Comparison of ENCODE assay signal across 8 mouse cellular contexts in genomic region chr11:29172563-29173124, GRCm38 (mm10). TPM values are rescaled to one million over a fixed set of nuclear protein-coding genes. Genes with fewer than 3 reads are reported as not detected.
DNase-seq lines count a peak whose midpoint lies in the region; ATAC-seq lines count a peak whose summit lies in the region.

Ppp4r3b (plus strand) TSS chr11:29172890.

- no peaks in the 10 kb centered on the region for H3K9me3 ChIP-seq in forebrain, embryonic 14.5 days (replicated peaks; ENCODE audit: control insufficient read depth, low read length)
- H3K9me3 ChIP-seq in neural tube, embryonic 15.5 days (replicated peaks), result no peaks in the 10 kb centered on the region

- under 1% methylated on average over 49 of the region's 50 CpGs for WGBS in forebrain, embryonic 14.5 days
- under 1% methylated on average over 49 of the region's 50 CpGs for WGBS in neural tube, embryonic 15.5 days

- no peaks in the 10 kb centered on the region for H3K36me3 ChIP-seq in forebrain, embryonic 14.5 days (ENCODE audit: control insufficient read depth, insufficient read depth, low read length)
- H3K36me3 ChIP-seq in neural tube, embryonic 15.5 days, result no peaks in the 10 kb centered on the region

- H3K9ac ChIP-seq in forebrain, embryonic 14.5 days (ENCODE audit: low read length), result peak within 1 kb of the TSS; percentile 94
- peak within 1 kb of the TSS; percentile 84 for H3K9ac ChIP-seq in neural tube, embryonic 15.5 days (replicated peaks)

- ATAC-seq in forebrain, embryonic 14.5 days, result peak; percentile 98
- peak; percentile 97 for ATAC-seq in neural tube, embryonic 15.5 days (ENCODE audit: low FRiP score)

- H3K4me2 ChIP-seq in forebrain, embryonic 14.5 days (ENCODE audit: low read length), result peak within 1 kb of the TSS; percentile 90
- peak within 1 kb of the TSS; percentile 74 for H3K4me2 ChIP-seq in neural tube, embryonic 15.5 days

- DNase-seq in ES-CJ7 (ENCODE audit: low read depth, low spot score), result peak; percentile 99
- DNase-seq in cerebellum, adult 11 months, result peak; percentile 97
- peak; percentile 99 for DNase-seq in forebrain, embryonic 14.5 days (ENCODE audit: low spot score)
- DNase-seq in heart, postnatal 14 days, result peak; percentile 96
- DNase-seq in layer of hippocampus, adult 11-12 months (ENCODE audit: low spot score), result peak; percentile 98
- DNase-seq in lung, adult 18-20 months, result peak; percentile 99
- DNase-seq in testis, postnatal 14 days (ENCODE audit: low spot score), result peak; percentile 99

- peak within 1 kb of the TSS; percentile 95 for H3K27ac ChIP-seq in forebrain, embryonic 14.5 days (ENCODE audit: low read depth, low read length)
- H3K27ac ChIP-seq in neural tube, embryonic 15.5 days (replicated peaks), result peak within 1 kb of the TSS; percentile 97

- H3K4me3 ChIP-seq in forebrain, embryonic 14.5 days (ENCODE audit: low read depth, low read length), result peak within 1 kb of the TSS; percentile 91
- peak within 1 kb of the TSS; percentile 68 for H3K4me3 ChIP-seq in neural tube, embryonic 15.5 days (replicated peaks)

- no peaks in the 10 kb centered on the region for H3K27me3 ChIP-seq in forebrain, embryonic 14.5 days (replicated peaks; ENCODE audit: control insufficient read depth, insufficient read depth, low read length)
- no peaks in the 10 kb centered on the region for H3K27me3 ChIP-seq in neural tube, embryonic 15.5 days (replicated peaks)

- intact Hi-C loops in heart, postnatal 14 days (cut with DNase I), result no loop called here

- H3K4me1 ChIP-seq in forebrain, embryonic 14.5 days (ENCODE audit: control insufficient read depth, insufficient read depth, low read length), result peaks cover 6% of the 10 kb centered on the region
- peaks cover 24% of the 10 kb centered on the region for H3K4me1 ChIP-seq in neural tube, embryonic 15.5 days

RNA-seq across cellular contexts. Expression of gene Ppp4r3b, which starts in this region (rescaled TPM):
- polyA plus RNA-seq in forebrain, embryonic 14.5 days (2014; fragmentation: Nextera tagmentation; extraction: Ambion mirVana), result 71.1 and 93.5 TPM in 2 replicates
- 10 to 100 TPM; 40.1 to 41.5 TPM for total RNA-seq in heart, postnatal 14 days (2021)
- polyA plus RNA-seq in neural tube, embryonic 15.5 days (2015; fragmentation: Nextera tagmentation; extraction: Ambion mirVana), result 58.7 and 71.8 TPM in 2 replicates

Comparison
In these comparisons a context has a peak if more than half of its experiments do, and no peak if none do; other contexts are left out.
1. Peak in every context shown above with its lines: DNase-seq, ATAC-seq, H3K4me3 ChIP-seq and H3K27ac ChIP-seq.